Mouse (Mus musculus) frontal cortex, postnatal 10 days (tissue): ENCODE data around the gene Afg1l.

ENCODE experiments used
- DNase-seq, 2 experiments: peaks; one replicate each; pipeline ENCODE4 v3.0.0; 2022; ENCODE audit warnings: low spot score in 2 of 2, mixed read lengths in 1 of 2

Afg1l gene

DNA sequence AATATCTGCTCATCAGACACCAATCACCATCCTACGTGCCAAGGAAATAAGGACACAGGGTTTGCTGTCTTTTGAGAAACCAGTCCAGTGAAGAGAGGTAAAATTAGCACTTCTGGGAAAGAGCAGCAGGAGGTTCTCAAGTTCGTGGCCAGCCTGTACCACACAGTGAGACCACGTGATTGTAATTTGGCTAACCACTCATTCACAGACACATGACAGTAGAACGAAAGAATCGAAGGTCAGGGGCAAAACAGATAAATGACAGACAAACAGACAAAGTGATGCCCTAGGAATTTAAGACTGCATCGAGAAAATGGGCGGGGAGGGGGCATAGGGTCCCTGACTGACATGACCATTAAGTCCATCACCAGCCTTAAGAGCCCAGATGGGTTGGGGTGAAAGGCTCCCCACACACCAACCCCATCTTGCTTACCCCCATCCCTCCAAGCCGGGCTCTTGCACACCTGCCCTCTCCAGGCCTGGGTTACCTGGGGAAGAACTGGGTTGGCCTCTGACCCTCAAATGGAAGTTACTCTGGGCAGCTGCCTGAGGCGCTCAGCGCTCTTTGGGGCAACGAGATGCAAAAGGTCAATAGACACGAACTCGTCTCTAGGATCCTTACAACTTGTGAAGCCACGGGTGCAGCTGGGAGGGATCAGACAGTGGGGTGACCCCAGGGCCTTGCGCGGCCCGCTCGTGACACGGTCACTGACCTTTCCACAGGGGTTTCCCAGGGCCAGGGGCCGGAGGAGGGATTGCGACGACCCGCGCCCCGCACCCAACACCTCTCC lies 620 bp downstream of the Afg1l start:
- no peak for DNase-seq

DNA sequence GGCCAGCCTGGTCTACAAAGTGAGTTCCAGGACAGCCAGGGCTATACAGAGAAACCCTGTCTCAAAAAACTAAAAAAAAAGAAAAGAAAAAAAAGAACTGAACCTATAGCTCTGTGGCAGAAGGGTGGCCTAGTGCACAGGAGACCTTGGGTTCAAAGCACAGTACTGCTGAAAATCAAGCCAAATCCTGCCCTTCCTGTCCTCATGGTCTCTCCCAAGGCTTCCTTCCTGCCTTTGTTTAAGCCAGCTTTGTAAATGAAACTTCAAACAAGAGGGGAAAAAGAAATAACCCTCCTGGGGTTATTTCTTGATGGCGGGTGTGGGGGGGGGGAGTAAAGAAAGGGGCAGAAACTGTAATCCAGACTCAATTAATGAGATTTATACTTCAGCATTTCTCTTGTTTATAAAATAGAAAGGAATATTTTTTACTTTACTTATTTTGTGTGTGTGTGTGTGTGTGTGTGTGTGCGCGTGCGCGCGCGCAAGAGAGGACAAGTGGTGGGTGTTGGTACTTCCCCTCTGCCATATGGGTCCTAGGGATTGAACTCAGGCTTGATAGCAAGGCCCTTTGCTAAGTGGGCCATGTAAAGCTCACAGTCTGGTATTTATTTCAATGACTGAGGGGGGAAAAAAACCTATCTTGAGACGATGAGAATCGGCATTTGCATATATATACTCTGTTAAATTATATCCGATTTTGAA lies 1.4 kb downstream of the Afg1l start:
- no peak for DNase-seq

DNA sequence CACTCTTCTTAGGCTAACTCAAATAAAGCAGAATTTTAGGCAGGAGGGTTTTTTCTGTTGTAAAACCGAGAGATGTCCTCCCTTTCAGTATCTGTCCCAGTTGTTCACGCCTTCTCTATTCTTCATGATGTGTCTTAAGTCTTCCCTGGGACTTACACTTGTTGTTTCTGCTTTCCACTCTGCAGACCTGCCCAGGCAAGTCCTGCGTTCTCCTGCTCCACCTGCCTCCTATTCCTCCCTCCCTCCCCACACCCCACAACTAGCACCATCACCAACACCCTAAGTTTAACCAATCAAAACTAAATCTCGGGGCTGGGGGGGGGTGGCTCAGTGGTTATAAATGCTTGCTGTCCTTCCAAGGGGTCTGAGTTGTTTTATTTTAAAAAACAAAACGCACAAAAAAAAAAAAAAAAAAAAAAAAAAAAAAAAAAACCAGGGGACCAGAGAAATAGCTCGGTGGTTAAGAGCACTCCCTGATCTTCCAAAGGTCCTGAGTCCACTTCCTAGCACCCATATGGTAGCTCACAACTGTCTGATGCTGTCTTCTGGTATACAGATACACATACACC lies 3.3 kb downstream of the Afg1l start:
- DNase-seq, result no peak

DNA sequence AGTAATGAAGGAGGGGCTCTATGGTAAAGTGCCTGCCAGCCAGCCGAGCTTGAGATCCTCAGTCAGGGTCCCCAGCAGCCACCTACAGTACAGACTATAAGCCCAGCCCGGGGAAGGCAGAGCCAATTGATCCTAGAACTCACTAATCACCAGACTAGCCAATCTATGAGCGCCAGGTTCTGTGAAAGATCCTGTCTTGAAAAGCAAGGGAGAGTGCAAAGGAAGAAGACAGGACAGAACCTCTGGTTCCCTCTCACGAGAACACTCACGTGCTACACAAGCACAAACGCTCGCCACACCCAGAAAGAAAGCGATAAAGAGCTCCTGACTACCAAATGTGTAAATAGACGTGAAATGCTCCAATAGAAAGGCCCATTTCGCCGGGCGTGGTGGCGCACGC lies 13.6 kb downstream of the Afg1l start:
- no peak for DNase-seq

DNA sequence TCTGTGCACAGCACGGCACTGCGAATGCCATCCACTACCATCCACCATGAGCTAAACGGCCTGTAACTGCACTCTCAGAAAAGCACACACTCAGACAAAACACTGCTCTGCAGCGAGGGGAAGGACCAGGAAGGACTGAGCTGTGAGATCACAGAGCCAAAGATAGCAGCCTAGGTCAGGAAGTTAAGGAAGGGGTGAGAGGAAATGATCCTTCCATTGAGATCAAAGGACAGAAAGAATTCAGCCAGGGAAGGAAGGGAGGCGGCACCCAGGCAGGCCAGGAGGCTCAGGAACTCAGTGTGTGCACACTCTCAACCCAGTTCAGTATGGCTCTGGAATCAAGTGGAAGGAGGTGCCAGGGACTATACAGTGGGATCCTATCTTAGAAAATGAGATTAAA lies 14.1 kb downstream of the Afg1l start:
- DNase-seq, result no peak

DNA sequence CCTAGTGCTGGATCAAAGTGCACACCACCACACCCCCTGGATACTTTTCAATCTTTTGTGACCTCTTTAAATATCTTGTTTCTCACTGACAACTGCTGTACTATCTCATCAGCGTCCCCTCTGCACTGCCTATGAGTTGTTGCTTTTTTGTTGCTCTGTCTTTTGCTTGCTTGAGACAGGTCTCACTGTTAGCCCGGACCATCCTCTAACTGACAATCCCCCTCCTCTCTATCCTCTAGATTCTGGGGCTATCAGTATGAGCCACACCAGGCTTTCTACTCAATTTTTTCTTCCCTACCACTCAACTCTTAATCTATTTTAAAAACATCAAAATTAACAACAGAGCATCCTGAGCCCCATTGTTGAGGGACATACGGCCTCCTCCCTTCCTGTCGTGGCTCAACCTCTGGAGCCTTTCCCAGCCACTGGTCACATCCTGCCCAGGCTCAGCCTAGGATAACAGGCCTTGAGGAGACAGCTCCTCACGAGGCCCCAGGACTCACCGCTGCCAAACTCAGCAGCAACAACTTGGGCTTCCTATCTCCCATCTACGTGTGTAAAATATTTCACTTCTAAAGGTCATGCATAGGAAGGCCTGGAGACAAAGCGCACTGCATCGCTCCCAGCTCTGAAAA lies 20.7 kb downstream of the Afg1l start:
- DNase-seq, result no peak

DNA sequence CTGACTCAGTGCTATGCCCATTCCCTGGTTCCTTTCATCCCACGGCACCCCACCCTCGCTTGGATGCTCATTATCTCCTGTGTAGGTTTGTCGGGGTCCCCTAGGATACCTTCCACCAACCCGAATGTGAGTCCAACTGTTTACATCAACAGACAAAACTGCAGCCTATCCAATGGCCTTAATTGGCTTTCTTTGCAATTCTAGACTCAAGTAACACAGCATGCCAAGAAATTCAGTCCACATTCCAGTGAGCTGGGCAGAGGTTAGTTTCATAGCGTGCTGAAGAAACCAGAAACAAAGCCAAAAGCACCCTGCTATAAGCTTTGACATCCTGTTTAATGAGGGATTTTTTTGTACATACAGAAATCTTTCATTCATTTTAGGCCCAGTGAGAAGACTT lies 22.4 kb downstream of the Afg1l start:
- DNase-seq, result no peak

DNA sequence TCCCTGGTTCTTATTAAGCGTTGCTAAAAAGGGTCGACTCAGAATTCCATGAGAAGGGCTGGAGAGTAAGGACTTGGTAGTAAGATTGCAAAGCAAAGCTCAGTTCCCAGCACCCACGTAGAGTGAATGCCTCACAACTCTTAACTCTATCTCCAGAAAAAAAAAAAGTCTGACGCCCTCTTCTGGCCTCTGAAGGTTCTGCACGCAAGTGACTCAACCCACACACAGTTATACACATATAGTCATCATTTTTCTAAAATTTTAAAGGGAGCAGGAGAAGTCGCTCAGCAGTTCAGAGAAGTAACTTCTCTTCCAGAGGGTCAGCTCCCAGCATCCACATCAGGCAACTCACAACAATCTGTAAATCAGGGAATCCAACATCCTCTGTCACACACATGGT lies 23.7 kb downstream of the Afg1l start:
- DNase-seq, result no peak

DNA sequence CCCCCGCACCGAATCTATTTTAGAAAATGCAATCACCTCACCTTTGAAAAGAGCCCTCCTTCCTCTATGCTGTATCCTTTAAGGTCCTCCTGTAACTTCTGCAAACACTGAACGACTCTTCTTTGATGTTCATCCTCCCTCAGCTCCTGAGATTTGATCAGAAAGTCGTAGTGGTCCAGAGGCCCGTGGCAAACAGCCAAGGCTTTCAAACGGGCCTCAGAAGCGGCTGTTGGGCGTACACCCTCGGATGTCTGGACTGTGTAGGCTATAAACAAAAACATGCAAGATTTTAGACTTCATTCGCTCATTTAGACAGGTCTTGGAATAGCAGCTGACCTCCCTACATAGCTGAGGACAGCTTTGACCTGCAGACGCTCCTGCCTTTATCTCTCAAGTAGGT lies 24.1 kb downstream of the Afg1l start:
- no peak for DNase-seq

DNA sequence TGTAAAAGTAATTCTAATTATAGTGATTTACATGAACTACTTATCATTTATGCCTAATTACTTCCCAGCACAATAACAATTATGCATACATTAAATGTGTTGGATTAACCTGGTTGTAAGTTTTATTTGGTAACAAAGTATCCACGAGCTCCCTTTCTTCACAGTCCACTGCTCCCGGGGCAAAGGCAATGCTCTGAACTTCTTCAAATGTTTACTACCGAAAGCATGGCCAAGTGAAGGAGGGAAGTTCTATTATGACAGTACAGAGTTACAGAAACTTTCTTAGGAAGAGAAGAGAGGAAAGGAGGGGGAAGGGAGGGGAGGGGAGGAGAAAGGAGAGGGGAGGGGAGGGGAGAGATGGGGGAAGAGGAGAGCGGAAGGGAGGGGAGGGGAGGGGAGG lies 28.7 kb downstream of the Afg1l start:
- DNase-seq, result no peak

DNA sequence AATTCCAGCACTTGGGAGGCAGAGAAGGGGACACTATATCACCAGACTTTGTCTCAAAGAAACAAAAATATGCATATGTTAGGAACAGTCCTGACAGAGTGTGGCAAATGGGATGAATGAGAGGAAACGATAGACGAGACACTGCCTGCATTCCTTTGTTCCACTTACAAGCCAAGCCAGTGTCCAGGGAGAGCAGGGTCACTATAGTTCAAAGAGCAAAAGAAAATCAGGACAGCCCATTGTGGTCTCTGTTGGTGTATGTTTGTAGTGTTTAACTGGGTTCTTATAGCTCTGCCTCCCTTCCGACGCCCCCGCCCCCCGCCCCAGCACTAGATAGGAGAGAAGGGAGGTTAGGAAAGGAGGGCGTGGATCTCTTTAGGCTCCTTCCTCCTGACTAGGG lies 30.0 kb downstream of the Afg1l start:
- DNase-seq, result no peak

DNA sequence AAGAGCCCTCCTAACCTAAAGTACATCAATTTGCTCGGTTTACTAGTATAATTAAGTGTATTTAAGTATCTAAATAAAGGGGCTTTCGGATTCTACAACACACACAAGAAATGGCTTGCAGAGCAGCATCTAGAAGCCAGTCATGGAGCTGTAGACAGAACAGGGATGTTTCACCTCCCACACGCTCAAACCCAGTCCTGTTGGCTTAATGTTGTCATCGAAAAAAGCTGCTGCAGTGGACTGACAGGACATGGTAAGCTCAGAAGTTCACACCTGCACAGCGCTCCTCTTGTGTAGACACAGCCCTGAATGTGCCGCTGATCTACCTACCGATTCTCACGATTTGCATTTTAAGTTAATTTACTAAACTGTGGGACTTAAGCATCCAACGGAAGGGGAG lies 32.2 kb downstream of the Afg1l start:
- DNase-seq, result no peak

DNA sequence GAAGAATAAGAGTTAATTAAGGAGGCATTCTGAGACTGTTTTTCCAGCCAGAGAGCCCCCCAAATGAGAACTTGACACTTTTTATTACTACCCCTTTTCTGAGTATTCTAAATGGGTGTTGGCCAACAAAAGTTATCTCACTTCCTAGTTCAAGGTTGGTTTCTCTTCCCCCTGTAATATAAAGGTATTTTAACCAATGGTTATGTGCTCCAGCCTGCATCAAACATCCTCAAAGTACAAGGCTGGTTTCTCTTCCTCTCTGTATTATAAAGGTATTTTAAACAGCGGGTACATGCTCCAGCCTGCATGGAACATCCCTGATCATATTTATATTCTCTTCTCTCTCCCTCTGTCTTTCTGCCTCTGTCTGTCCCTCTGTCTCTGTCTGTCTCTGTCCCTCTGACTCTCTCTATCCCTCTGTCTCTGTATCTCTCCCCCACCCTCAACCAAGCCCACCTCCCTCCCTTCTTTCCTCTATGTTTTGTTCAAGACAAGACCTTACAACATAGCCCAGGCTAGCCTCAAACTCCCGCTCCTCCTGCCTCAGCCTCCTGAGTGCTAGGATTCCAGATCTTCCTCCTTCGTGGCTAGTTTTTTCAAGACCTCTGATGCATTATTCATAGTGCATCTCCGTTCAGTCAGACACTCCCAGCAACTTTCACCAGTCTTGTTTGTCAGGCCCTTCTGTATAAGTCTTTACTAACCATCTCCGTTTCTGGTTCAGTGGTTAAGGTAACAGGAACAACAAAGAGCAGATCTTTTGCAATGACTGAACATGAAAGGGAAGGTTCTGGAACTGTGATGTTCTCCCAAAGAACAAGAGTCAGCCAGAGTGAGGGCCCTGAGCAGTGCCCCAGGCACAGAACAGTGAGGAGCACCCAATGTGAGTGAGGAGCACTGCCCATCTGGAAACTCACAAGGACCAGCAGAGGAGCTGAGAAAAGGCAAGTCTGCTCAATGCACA lies 41.2 kb downstream of the Afg1l start:
- no peak for DNase-seq

DNA sequence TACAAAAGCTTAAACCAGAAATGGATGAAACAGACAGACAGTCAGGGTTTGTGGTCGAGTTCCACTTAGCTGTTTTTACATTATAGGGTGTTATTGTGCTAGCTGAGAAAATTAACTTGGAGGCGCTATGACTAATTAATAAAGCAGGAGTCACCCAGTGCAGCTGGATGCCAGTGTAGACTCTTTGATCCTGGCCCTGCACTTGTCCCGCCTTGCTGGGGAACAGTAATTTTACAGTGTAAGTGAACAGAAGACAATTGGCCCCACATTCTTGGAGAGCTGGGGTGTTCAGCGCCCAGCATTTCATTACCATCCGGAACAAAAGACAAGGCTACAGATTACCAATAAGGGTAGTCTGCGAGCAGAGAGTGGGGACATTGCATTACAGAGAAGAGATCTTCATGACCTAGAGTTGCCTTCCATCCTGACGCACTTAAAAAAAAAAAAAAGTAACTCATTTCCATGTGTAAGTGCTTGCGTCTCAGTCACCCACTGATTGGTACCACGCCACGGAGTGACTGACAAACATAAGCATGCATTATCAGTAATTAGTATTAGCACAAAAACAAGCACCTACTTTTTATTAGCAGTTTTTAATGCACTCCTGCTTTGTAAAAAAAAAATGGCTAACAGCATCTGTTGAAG lies 60.7 kb downstream of the Afg1l start:
- DNase-seq, result peak; percentile 13 to 33

DNA sequence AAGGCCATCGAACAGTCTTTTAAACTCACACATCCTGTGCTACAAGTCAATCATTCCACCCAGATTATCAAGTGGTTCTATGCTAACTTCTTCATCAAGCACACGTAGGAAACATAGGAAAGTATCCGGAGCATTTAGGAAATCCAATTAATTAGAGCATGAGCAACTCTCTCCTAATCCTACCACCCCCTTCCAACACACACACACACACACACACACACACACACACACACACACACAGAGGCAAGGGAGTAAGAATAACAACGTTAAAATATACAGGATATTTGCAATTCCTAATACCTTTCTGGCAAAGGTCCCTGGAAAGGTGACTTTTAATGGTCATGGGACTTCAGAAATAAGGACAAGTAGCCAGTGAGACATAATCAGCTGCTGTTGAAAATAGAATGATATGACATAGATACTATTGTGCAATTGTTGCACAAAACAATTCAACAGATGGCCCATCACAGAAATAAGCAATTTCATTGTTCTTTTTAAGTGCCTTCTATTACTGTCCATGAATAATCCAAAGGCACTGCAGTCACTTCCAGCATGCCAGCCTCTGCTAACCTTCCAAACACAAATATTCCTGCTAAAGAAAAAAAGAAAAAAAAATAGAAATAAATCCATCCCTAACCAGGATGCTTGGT lies 62.4 kb downstream of the Afg1l start:
- no peak for DNase-seq

DNA sequence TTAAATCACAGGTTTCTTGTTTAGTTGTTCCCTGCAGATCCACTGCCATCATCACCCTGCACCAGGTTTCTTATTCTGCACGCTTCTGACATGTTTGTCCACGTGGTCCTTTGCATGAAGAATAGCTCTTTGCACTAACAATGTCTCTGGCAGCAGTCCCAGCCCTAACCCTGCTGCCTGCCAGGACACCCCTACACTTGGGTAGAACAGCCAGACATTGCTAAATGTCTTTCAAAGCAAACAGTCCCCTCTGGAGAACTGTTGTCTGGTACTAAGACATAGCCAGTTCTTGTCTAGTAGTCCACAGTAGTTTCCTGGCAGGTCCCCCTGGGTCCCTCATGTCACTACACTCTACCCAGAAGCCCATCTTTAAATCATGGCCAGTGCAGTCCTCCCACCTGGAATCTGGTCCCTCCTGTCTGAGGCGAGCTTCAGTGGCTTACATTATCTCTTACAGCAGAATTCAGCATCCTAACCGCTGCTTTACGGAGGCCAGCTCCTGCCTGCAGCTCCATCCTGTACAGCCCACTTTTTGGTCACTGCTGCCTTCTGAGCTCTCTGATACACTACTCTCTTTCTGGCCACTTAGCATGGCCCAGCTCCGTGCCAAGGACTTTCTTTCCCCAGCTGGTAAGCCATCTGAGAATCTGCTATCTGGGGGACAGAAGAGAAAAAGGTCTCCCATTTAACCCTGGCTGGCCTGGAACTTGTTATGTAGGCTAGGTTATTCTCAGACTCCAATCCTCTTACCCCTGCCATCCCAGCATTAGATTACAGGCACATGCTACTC lies 67.4 kb downstream of the Afg1l start:
- peak; percentile 28 to 48 for DNase-seq

DNA sequence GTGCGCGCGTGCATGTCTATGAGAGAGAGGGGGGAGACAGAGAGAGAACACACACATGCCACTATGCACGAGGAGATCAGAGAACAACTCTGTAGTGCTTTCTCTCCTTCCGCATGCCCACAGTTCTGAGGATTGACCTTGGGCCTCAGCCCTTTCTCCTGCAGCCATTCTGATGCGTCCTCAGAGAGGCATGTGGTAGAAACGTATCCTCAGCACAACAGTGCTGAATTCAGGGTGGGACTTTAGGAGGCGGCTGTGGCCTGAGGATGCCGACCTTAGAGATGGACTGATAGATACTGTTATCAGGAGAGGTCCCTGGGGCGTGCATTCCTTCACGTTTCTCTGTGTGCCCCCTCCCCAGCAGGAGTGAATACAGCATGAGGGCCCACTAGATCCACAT lies 87.9 kb downstream of the Afg1l start:
- DNase-seq, result no peak

DNA sequence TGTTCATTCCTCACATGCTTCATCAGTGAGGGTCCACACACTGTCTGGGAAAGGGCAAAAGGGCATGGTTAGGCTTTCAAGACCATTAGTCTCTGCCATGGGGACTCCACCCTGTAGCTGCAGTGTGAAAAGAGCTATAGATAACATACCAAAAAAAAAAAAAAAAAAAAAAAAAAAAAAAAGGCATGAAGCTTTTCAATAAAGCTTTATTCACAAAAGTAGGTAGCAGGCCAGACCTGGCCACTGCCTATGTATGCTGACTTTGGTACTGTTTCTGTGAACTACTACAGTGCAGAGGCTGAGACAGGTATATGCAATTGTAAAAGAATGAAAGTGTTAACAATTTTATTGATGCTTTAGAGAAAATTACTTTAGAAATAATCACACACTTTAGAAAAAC lies 90.2 kb downstream of the Afg1l start:
- DNase-seq, result no peak

DNA sequence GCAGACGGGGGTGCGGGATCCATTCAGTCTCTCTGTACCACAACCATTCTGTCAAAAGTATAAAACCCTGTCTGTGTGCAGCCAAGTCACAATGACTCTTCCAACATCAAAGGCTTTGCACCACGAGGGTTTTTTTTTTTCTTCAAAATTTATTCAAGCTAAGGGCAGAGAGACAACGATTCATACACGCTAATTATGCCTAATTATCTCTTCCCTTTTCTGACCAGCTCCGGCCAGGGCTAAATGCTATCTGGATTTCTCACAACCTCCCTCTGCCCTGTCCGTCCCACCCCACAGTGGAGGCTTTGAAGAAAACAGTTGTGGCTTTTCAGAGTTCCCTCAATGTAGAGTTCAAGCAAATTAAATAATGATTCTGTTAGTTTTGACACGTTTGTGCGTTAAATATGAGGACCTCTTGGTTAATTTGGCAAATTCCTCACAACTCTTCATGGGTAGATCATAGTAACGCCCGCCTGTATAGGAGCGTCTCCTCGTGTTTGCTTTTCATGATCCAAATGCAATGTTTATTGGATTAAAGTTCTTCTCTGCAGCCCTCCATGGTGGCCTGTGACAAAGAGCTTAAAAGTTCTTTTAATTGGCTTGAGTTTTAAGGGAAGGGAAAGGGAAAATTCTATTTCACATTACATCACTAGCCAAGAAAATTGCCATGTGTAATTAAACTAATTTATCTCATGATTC lies 93.3 kb downstream of the Afg1l start:
- peak in 1 of 2 experiments; percentile 25 for DNase-seq
